Mouse (Mus musculus) MEL (cell line): ENCODE measurements at regions not wholly inside any gene's neighbourhood (a gene's known extent, or its start where the extent isn't known, plus 50 kb on each side); places are given as distances from the start of the nearest gene placed in this dataset.

Experiments
- DNase-seq: peaks from one replicate; pipeline ENCODE4 v3.0.0; 2011; ENCODE audit warnings: low read depth, low spot score
- H3K27ac ChIP-seq: 2 replicates; pipeline ENCODE4 v1.5.1; 2012; ENCODE audit warnings: low read depth, mild to moderate bottlenecking, control low read depth, low read length, moderate library complexity; ENCODE audit not compliant: control insufficient read depth
- H3K27me3 ChIP-seq, 2 experiments: fragments of 150-350 bp in 1 of 2; sonication (generic) in 1 of 2; 2 replicates each; pipeline ENCODE4 v1.6.1; 2012; ENCODE audit warnings: low read length in 2 of 2, mild to moderate bottlenecking in 2 of 2, improper control_type of control experiment in 1 of 2, moderate library complexity in 1 of 2; ENCODE audit not compliant: insufficient read depth in 2 of 2, control insufficient read depth in 1 of 2
- H3K36me3 ChIP-seq, 2 experiments: 2 replicates each; pipeline ENCODE4 v1.6.1; 2012 to 2014; ENCODE audit warnings: low read length in 2 of 2, improper control_type of control experiment in 1 of 2, inconsistent platforms in 1 of 2, mild to moderate bottlenecking in 1 of 2; ENCODE audit not compliant: insufficient read depth in 2 of 2, control insufficient read depth in 1 of 2
- H3K4me1 ChIP-seq, 2 experiments: fragments of 150-350 bp in 1 of 2; sonication (generic) in 1 of 2; 2 replicates each; pipeline ENCODE4 v1.6.1; 2012; ENCODE audit warnings: low read length in 2 of 2, improper control_type of control experiment in 1 of 2, mild to moderate bottlenecking in 1 of 2; ENCODE audit not compliant: insufficient read depth in 2 of 2, control insufficient read depth in 1 of 2
- H3K4me3 ChIP-seq, 2 experiments: fragments of 150-350 bp in 1 of 2; sonication (generic) in 1 of 2; 2 replicates each; pipeline ENCODE4 v1.5.1; 2012; ENCODE audit warnings: low read depth in 2 of 2, low read length in 2 of 2, mild to moderate bottlenecking in 2 of 2, moderate library complexity in 2 of 2, control low read depth in 1 of 2, improper control_type of control experiment in 1 of 2; ENCODE audit not compliant: control insufficient read depth in 1 of 2, insufficient read depth in 1 of 2
- H3K79me2 ChIP-seq: 2 replicates; pipeline ENCODE4 v1.6.1; 2012; ENCODE audit warnings: mild to moderate bottlenecking, low read length, moderate library complexity; ENCODE audit not compliant: control insufficient read depth, poor library complexity, insufficient read depth
- H3K9ac ChIP-seq: 2 replicates; pipeline ENCODE4 v1.6.1; 2012; ENCODE audit warnings: low read depth, mild to moderate bottlenecking, control low read depth, low read length, moderate library complexity; ENCODE audit not compliant: control insufficient read depth, poor library complexity, severe bottlenecking
- H3K9me3 ChIP-seq: fragments of 150-350 bp; sonication (generic); replicated peaks from 2 replicates; pipeline ENCODE4 v1.6.1; 2012; ENCODE audit warnings: mild to moderate bottlenecking, low read length, improper control_type of control experiment, moderate library complexity; ENCODE audit not compliant: insufficient read depth
- BHLHE40 ChIP-seq: IDR thresholded peaks from 2 replicates; pipeline ENCODE4 v1.6.1; 2012; ENCODE audit warnings: low read depth, mild to moderate bottlenecking, inconsistent platforms, low read length, improper control_type of control experiment, borderline replicate concordance
- CTCF ChIP-seq, 3 experiments: IDR thresholded peaks in 2 of 3; conservative IDR thresholded peaks in 1 of 3; 2 replicates each; pipeline ENCODE4 v1.5.1; 2011 to 2012; ENCODE audit warnings: low read length in 3 of 3, low read depth in 2 of 3, mild to moderate bottlenecking in 2 of 3, improper control_type of control experiment in 1 of 3, inconsistent platforms in 1 of 3, mixed read lengths in 1 of 3, moderate library complexity in 1 of 3; ENCODE audit not compliant: control insufficient read depth in 1 of 3, insufficient read depth in 1 of 3, poor library complexity in 1 of 3, severe bottlenecking in 1 of 3
- E2F4 ChIP-seq: IDR thresholded peaks from 2 replicates; pipeline ENCODE4 v1.6.1; 2011; ENCODE audit warnings: low read depth, low read length, improper control_type of control experiment, borderline replicate concordance
- ETS1 ChIP-seq: IDR thresholded peaks from 2 replicates; pipeline ENCODE4 v1.6.1; 2012; ENCODE audit warnings: low read depth, mild to moderate bottlenecking, inconsistent platforms, low read length, improper control_type of control experiment, moderate library complexity
- HCFC1 ChIP-seq: IDR thresholded peaks from 2 replicates; pipeline ENCODE4 v1.6.1; 2012; ENCODE audit warnings: low read depth, mild to moderate bottlenecking, inconsistent platforms, low read length, improper control_type of control experiment, moderate library complexity
- KAT2A ChIP-seq: conservative IDR thresholded peaks from 2 replicates; pipeline ENCODE4 v1.6.1; 2012; ENCODE audit warnings: low read depth, low read length, improper control_type of control experiment, inconsistent platforms
- MAFK ChIP-seq: IDR thresholded peaks from 2 replicates; pipeline ENCODE4 v1.6.1; 2011; ENCODE audit warnings: low read depth, mild to moderate bottlenecking, low read length, improper control_type of control experiment, borderline replicate concordance
- MAZ ChIP-seq: IDR thresholded peaks from 2 replicates; pipeline ENCODE4 v1.6.1; 2012; ENCODE audit warnings: low read depth, mild to moderate bottlenecking, inconsistent platforms, low read length, improper control_type of control experiment
- MXI1 ChIP-seq: IDR thresholded peaks from 2 replicates; pipeline ENCODE4 v1.6.1; 2011; ENCODE audit warnings: mild to moderate bottlenecking, low read depth, low read length, improper control_type of control experiment
- MYC ChIP-seq: IDR thresholded peaks from 2 replicates; pipeline ENCODE4 v1.6.1; 2011; ENCODE audit warnings: low read depth, mild to moderate bottlenecking, low read length, improper control_type of control experiment, moderate library complexity
- POLR2A ChIP-seq, 2 experiments: IDR thresholded peaks; 2 replicates each; pipeline ENCODE4 v1.6.1; 2011 to 2012; ENCODE audit warnings: low read length in 2 of 2, mild to moderate bottlenecking in 2 of 2, control low read depth in 1 of 2, improper control_type of control experiment in 1 of 2, low read depth in 1 of 2, moderate library complexity in 1 of 2; ENCODE audit not compliant: control insufficient read depth in 1 of 2, insufficient read depth in 1 of 2, poor library complexity in 1 of 2
- POLR2AphosphoS2 ChIP-seq: IDR thresholded peaks from 2 replicates; pipeline ENCODE4 v1.6.1; 2011; ENCODE audit warnings: low read length, improper control_type of control experiment
- POLR2AphosphoS5 ChIP-seq: IDR thresholded peaks from 2 replicates; pipeline ENCODE4 v1.6.1; 2012; ENCODE audit warnings: low read depth, borderline replicate concordance, mild to moderate bottlenecking, inconsistent platforms, low read length, moderate library complexity, mixed read lengths
- RAD21 ChIP-seq: IDR thresholded peaks from 2 replicates; pipeline ENCODE4 v1.6.1; 2011; ENCODE audit warnings: mild to moderate bottlenecking, low read depth, low read length, improper control_type of control experiment
- RCOR1 ChIP-seq: IDR thresholded peaks from 2 replicates; pipeline ENCODE4 v1.6.1; 2012; ENCODE audit warnings: low read depth, mild to moderate bottlenecking, inconsistent platforms, low read length, improper control_type of control experiment
- SMC3 ChIP-seq: IDR thresholded peaks from 2 replicates; pipeline ENCODE4 v1.6.1; 2011; ENCODE audit warnings: low read depth, low read length, improper control_type of control experiment
- TAL1 ChIP-seq: IDR thresholded peaks from 2 replicates; pipeline ENCODE4 v1.6.1; 2012; ENCODE audit warnings: mild to moderate bottlenecking, inconsistent platforms, low read length, moderate library complexity, mixed read lengths
- TBP ChIP-seq: IDR thresholded peaks from 2 replicates; pipeline ENCODE4 v1.8.0; 2011; ENCODE audit warnings: low read depth, low read length, improper control_type of control experiment
- UBTF ChIP-seq: IDR thresholded peaks from 2 replicates; pipeline ENCODE4 v1.6.1; 2012; ENCODE audit warnings: low read depth, mild to moderate bottlenecking, inconsistent platforms, low read length, improper control_type of control experiment, moderate library complexity, borderline replicate concordance; ENCODE audit not compliant: insufficient read depth
- USF1 ChIP-seq: IDR thresholded peaks from 2 replicates; pipeline ENCODE4 v1.6.1; 2014; ENCODE audit warnings: low read depth, mild to moderate bottlenecking, inconsistent platforms, low read length, improper control_type of control experiment, moderate library complexity
- USF2 ChIP-seq, 2 experiments: IDR thresholded peaks; 2 replicates each; pipeline ENCODE4 v1.6.1; 2011 to 2012; ENCODE audit warnings: improper control_type of control experiment in 2 of 2, low read length in 2 of 2, borderline replicate concordance in 1 of 2, inconsistent platforms in 1 of 2, low read depth in 1 of 2, mild to moderate bottlenecking in 1 of 2; ENCODE audit not compliant: insufficient read depth in 1 of 2
- ZC3H11A ChIP-seq: IDR thresholded peaks from 2 replicates; pipeline ENCODE4 v1.6.1; 2012; ENCODE audit warnings: low read depth, mild to moderate bottlenecking, inconsistent platforms, low read length, improper control_type of control experiment
- ZKSCAN1 ChIP-seq: IDR thresholded peaks from 2 replicates; pipeline ENCODE4 v1.6.1; 2012; ENCODE audit warnings: low read depth, mild to moderate bottlenecking, inconsistent platforms, low read length, improper control_type of control experiment, moderate library complexity
- ZNF384 ChIP-seq: IDR thresholded peaks from 2 replicates; pipeline ENCODE4 v1.6.1; 2012; ENCODE audit warnings: low read depth, mild to moderate bottlenecking, inconsistent platforms, low read length, improper control_type of control experiment

DNA sequence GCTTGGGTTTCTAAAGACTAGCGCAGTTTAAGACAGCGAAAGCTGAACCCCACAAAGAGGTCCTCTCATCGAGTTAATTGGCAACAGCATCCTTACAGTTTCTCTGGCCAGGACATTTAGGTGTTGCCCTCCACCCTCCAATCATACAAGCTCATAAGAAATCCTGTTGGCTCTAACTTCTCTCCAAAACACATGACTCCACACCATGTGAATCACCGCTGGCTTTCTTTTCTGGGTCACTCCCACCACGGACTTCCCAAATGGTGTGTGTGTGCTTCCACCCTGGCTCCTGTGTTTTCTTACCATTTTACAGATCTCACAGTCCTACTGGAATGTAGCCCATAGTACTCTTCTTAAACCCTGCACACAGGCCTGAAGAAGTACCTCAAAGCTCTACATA, 190.6 kb downstream of the Mylk4 start:
- no peaks in the 10 kb centered on the region for H3K4me1 ChIP-seq
- no peak for DNase-seq
- H3K79me2 ChIP-seq, result no peaks in the 10 kb centered on the region
- H3K4me3 ChIP-seq, result no peak overlapping the region
- no peaks in the 10 kb centered on the region for H3K36me3 ChIP-seq
- no peak overlapping the region for H3K27ac ChIP-seq
- no peak overlapping the region for H3K9ac ChIP-seq
- H3K27me3 ChIP-seq, result no peaks in the 10 kb centered on the region
- TF ChIP-seq ZC3H11A, result no peak
- TF ChIP-seq ZNF384, result no peak
- no peak for TF ChIP-seq UBTF
- no peak for TF ChIP-seq SMC3
- TF ChIP-seq TBP, result no peak
- no peak for TF ChIP-seq POLR2AphosphoS5
- no peak for TF ChIP-seq BHLHE40
- no peak for TF ChIP-seq ZKSCAN1
- no peak for TF ChIP-seq KAT2A
- TF ChIP-seq RAD21, result no peak
- H3K9me3 ChIP-seq, result no peaks in the 10 kb centered on the region

DNA sequence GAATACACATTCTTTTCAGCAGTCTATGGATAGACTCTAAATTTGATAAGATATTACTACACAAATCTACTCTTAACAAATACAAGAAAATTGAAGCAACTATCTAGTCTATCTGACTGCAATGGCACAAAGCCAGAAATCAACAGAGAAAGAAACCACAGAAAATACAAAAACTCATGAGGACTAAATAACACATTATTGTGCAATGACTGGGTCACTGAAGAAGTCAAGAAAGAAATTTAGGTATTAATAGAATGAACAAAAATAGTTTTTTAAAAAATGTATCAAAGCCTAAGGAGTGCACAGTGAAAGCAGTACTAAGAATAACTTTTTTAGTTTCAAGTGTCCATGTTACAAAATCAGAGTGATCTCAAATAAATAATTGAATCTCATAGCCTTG, 202.2 kb downstream of the Mylk4 start:
- Histone ChIP-seq H3K4me3 (no peak overlapping the region), H3K9me3 (no peaks in the 10 kb centered on the region), H3K27ac (no peak overlapping the region), H3K9ac (no peak overlapping the region), H3K79me2 (no peaks in the 10 kb centered on the region), H3K4me1 (no peaks in the 10 kb centered on the region), H3K36me3 (no peaks in the 10 kb centered on the region)
- DNase-seq, result no peak
- TF ChIP-seq HCFC1 (no peak), MXI1 (no peak), POLR2A (IDR thresholded peaks at IDR 0.05; ENCODE audit: control insufficient read depth in 1 of 2, insufficient read depth in 1 of 2, low read depth in 1 of 2, low read length in 2 of 2, poor library complexity in 1 of 2) (no peak), MAZ (no peak), MAFK (no peak), ZC3H11A (no peak), BHLHE40 (no peak), TAL1 (no peak), POLR2AphosphoS2 (no peak), UBTF (no peak), RCOR1 (no peak), ETS1 (no peak), MYC (no peak), USF1 (no peak), SMC3 (no peak), USF2 (IDR thresholded peaks at IDR 0.05; ENCODE audit: borderline replicate concordance in 1 of 2, insufficient read depth in 1 of 2, low read depth in 1 of 2, low read length in 2 of 2) (no peak), E2F4 (no peak), CTCF (IDR thresholded peaks at IDR 0.05 in 2 of 3, conservative IDR thresholded peaks at IDR 0.05 in 1 of 3; ENCODE audit: control insufficient read depth in 1 of 3, insufficient read depth in 1 of 3, low read depth in 2 of 3, low read length in 3 of 3, poor library complexity in 1 of 3, severe bottlenecking in 1 of 3) (no peak), ZNF384 (no peak)
- TF ChIP-seq, all 39 proteins: peak for 0
- no peaks in the 10 kb centered on the region for H3K27me3 ChIP-seq
